Mouse (Mus musculus) spleen, adult 12 weeks (tissue): ENCODE data around the gene Fastk.

ENCODE experiments used
- DNase-seq: peaks from one replicate; pipeline ENCODE4 v3.0.0; 2022; ENCODE audit warnings: low spot score

Gene Fastk

DNA sequence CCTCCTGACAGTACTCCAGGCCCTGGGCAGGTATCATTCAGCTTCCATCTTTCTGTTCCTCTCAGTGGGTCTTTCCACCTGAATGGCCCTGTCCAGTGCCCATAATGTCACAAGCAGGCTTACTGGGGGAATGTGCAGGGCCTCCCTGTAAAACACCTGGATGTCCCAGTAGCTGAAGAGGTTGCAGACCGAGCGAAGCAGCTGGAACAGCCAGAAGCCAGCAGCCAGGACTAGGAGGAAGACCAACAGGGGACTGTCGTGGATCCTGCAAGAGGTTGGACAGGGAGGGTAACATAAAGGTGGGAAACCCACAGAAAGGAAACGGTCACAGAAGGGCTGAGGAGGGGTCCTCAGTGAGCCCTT, 55.4 kb downstream of the Fastk start:
- no peak for DNase-seq

GRCm38 (mm10) chr5:24389011-24389657, 56.0 kb downstream of the Fastk start:
- no peak for DNase-seq
